Mouse (Mus musculus): ENCODE results near the gene Tbc1d14. TPM values are rescaled to one million over a fixed set of nuclear protein-coding genes. Genes with fewer than 3 reads are reported as not detected.

Tbc1d14 gene
- total RNA-seq, 2 experiments from 2014 or later = 8.5 to 23.7 TPM

- ATAC-seq (replicated peaks; ENCODE audit: low FRiP score, low TSS enrichment, poor library complexity, severe bottlenecking) = no peak
Measured at GRCm38 (mm10) chr5:36446166-36446890, 146.7 kb downstream of the Tbc1d14 start.

GRCm38 (mm10) chr5:36445028-36445427 is 148.0 kb downstream of the Tbc1d14 start:
- ATAC-seq (replicated peaks; ENCODE audit: low FRiP score, low TSS enrichment, poor library complexity, severe bottlenecking) = no peak

DNA sequence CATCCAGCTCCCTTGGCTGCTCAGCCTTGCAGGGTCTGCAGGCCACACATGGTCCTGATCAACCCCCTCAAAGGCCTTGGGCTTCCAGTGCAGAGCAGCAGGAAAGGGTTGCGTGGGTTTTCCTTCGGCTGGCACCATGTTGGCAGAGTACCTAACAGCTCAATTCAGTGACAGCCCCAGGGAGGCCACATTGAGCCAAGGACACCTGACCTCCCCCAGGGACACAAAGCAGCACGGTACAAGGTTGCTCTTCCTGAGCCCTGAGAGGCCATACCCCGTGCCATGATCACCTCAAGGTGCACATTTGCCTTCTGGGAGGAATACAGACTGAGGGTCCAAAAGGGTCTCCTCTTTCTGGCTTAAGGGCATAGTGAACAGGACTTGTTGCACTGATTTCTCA is 148.5 kb downstream of the Tbc1d14 start:
- ATAC-seq (replicated peaks; ENCODE audit: low FRiP score, low TSS enrichment, poor library complexity, severe bottlenecking) = no peak

GRCm38 (mm10) chr5:36440741-36441140 is 152.3 kb downstream of the Tbc1d14 start:
- no peak for ATAC-seq (replicated peaks; ENCODE audit: low FRiP score, low TSS enrichment, poor library complexity, severe bottlenecking)

Other genes with a start within 250 kb of the Tbc1d14 start
- 0.30 TPM in 1 of 2 replicates, not detected in the other for gene Sorcs2, start 195.1 kb downstream of the Tbc1d14 start, total RNA-seq (2014; fragmentation: Nextera tagmentation)
- gene Sorcs2, start 195.1 kb downstream of the Tbc1d14 start, total RNA-seq (2017) = not detected in 2 replicates
- 27.8 and 28.8 TPM in 2 replicates for gene Grpel1, start 128.3 kb downstream of the Tbc1d14 start, total RNA-seq (2014; fragmentation: Nextera tagmentation)
- 33.2 and 40.2 TPM in 2 replicates for gene Grpel1, start 128.3 kb downstream of the Tbc1d14 start, total RNA-seq (2017)
- gene Tada2b, start 109.0 kb downstream of the Tbc1d14 start, total RNA-seq (2014; fragmentation: Nextera tagmentation) = 13.6 and 17.9 TPM in 2 replicates
- 17.4 and 20.9 TPM in 2 replicates for gene Tada2b, start 109.0 kb downstream of the Tbc1d14 start, total RNA-seq (2017)
- gene Ccdc96, start 108.7 kb downstream of the Tbc1d14 start, total RNA-seq (2014; fragmentation: Nextera tagmentation) = 0.50 TPM in 1 of 2 replicates, not detected in the other
- 0.19 and 1.2 TPM in 2 replicates for gene Ccdc96, start 108.7 kb downstream of the Tbc1d14 start, total RNA-seq (2017)
- 21.0 and 24.0 TPM in 2 replicates for gene D5Ertd579e, start 102.7 kb upstream of the Tbc1d14 start, total RNA-seq (2014; fragmentation: Nextera tagmentation)
- gene D5Ertd579e, start 102.7 kb upstream of the Tbc1d14 start, total RNA-seq (2017) = 25.7 and 44.6 TPM in 2 replicates
- 10.4 and 15.1 TPM in 2 replicates for gene Bloc1s4, start 155.4 kb upstream of the Tbc1d14 start, total RNA-seq (2014; fragmentation: Nextera tagmentation)
- gene Bloc1s4, start 155.4 kb upstream of the Tbc1d14 start, total RNA-seq (2017) = 23.2 and 24.4 TPM in 2 replicates
- gene Mrfap1, start 203.5 kb upstream of the Tbc1d14 start, total RNA-seq (2014; fragmentation: Nextera tagmentation) = 150 and 174 TPM in 2 replicates
- gene Mrfap1, start 203.5 kb upstream of the Tbc1d14 start, total RNA-seq (2017) = 236 and 255 TPM in 2 replicates
- 17.0 and 17.2 TPM in 2 replicates for gene Man2b2, start 237.4 kb upstream of the Tbc1d14 start, total RNA-seq (2014; fragmentation: Nextera tagmentation)
- gene Man2b2, start 237.4 kb upstream of the Tbc1d14 start, total RNA-seq (2017) = 7.8 and 8.3 TPM in 2 replicates